Mouse (Mus musculus): Measurements from ENCODE around the gene D630045J12Rik.

The D630045J12Rik gene

DNA sequence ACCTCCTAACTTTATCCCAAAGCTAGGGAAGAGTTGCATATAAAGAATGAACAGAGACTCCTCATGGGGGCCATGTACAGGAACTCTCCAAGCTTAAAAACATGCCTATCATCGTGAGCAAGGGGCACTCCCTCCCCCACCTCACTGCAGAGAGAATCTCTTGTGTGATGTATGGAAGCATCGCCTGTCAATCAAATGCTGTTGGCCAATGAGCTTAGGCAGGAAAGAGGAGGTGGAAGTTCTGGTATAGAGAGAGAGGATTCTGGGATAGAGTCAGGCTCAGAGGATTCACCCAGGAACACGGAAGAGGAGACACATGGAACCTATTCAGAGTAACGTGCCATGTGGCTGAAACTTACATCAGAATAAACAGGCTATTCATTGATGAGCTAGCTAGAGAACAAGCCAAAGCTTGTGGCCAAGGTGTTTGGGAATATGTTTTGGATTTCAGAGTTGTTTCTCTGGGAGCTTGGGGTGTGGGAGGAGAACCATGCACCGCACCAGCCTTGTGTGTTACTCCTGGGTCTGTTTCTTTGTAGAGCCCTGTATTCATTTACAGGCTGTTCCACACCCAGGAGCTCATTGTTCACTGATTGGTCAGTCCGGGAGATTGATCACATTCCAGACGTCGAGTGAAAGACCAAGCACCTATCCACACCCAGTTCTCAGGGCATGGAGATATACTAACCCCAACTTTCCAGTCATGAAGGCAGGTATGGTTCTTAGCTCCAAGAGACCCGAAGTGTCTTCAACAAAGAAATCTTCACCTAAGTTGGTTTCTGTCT, 166.4 kb downstream of the D630045J12Rik start:
- DNase-seq (ENCODE audit: low read depth): no peak

DNA sequence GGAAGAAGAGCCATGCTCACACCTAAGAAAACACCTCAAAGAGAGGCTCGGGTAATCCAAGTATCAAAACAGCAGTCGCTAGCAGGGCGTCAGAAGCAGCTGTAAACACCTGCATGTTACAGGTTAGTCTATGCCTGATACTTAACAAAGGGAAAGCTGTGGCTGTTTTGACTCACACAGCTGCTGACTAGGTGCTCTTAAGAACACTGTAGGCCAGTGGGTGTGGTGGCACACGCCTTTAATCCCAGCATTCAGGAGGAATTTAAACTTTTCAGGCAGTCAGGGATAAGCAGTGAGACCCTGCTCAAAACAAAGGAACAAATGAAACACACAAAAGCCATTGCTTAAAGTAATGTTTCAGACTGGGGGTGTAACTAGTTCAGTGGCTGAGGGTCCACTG, 170.6 kb downstream of the D630045J12Rik start:
- no peak for DNase-seq (ENCODE audit: low read depth)

DNA sequence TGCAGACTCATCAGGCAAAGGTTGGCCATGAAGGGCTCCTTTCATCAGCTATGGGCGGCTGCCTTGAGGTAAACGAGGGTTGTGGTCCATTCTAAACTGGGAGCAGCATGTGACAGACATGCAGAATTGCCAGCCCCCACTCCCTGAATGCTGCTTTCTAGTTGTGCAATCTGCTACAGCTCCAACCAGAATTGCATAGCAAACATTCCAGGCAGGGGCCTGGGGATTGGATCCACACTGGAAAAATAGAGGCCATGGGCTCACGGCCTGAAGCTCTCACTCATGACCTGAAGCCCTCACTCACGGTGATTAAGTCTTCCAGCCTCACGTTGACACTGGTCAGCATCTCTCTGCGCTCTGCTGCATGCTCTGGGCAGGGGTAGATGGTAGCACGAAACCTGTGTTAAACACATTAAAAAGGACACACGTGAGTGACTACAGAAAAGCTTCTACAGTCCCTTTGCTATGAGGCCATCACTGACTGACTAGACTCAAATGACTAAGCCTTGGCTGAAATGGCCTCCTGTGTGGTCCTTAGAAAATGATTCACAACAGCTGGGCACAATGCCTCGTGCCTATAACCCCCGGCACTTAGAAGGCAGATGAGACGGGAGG, 172.0 kb downstream of the D630045J12Rik start:
- DNase-seq (ENCODE audit: low read depth): no peak

DNA sequence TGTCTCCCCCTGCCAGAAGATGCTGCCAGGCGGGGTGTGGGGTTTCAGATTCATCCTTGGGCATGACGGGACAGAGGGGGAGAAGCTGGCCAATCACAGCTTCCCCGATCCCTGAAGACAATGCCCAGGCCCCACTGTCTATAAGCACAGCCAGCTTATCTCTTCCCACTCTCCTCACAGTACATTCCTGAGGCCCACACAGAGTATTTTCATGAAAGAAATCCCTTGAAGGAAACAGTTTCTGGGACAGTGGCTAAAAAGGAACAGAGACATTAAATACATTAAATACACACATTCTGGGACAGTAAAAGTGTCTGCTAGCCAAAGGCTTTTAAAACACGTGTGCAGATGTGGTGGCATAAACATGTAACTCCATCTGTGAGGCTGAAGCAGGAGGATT, 173.4 kb downstream of the D630045J12Rik start:
- no peak for DNase-seq (ENCODE audit: low read depth)

DNA sequence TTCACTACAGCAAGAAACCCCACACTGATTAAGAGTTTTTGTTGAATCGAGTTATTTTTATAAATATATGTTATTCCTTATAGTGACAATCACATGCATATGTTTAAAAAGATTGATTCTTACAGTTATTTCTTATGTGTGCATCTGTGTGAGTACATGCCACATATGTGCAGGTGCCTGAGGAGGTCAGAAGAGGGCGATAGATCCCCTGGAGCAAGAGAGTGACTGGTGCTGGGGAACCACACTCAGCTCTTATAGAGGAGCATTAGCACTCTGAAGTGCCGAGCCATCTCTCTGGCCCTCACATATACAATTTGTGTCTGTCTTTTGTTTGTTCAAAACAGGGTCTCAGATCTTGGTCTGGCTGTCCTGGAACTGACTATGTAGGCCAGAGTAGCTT, 180.2 kb downstream of the D630045J12Rik start:
- DNase-seq (ENCODE audit: low read depth): no peak
